Mouse (Mus musculus): ENCODE data around the gene Fer.

The Fer gene

GRCm38 (mm10) chr17:64140063-64140850, 277.4 kb downstream of the Fer start:
- DNase-seq (ENCODE audit: low spot score in 2 of 2) = no peak

- no peak for DNase-seq (ENCODE audit: low spot score in 2 of 2)
Observed at GRCm38 (mm10) chr17:64141856-64142255, 279.0 kb downstream of the Fer start.

- no peak for DNase-seq (ENCODE audit: low spot score in 2 of 2)
Observed at GRCm38 (mm10) chr17:64146409-64146808, 283.5 kb downstream of the Fer start.

- DNase-seq (ENCODE audit: low spot score in 2 of 2) = no peak
Observed at GRCm38 (mm10) chr17:64150717-64151116, 287.9 kb downstream of the Fer start.

GRCm38 (mm10) chr17:64167731-64168130, 304.9 kb downstream of the Fer start:
- DNase-seq (ENCODE audit: low spot score in 2 of 2) = no peak

GRCm38 (mm10) chr17:64170019-64170418, 307.2 kb downstream of the Fer start:
- no peak for DNase-seq (ENCODE audit: low spot score in 2 of 2)

- DNase-seq (ENCODE audit: low spot score in 2 of 2) = no peak
Observed at GRCm38 (mm10) chr17:64172474-64172873, 309.6 kb downstream of the Fer start.

- DNase-seq (ENCODE audit: low spot score in 2 of 2) = no peak
Observed at GRCm38 (mm10) chr17:64180546-64180945, 317.7 kb downstream of the Fer start.

GRCm38 (mm10) chr17:64181291-64181690, 318.4 kb downstream of the Fer start:
- DNase-seq (ENCODE audit: low spot score in 2 of 2) = no peak

- DNase-seq (ENCODE audit: low spot score in 2 of 2) = no peak
Observed at GRCm38 (mm10) chr17:64182599-64182998, 319.7 kb downstream of the Fer start.

- DNase-seq (ENCODE audit: low spot score in 2 of 2) = no peak
Observed at GRCm38 (mm10) chr17:64183196-64183595, 320.3 kb downstream of the Fer start.
